Mouse (Mus musculus) ES-Bruce4 (cell line): Measurements from ENCODE around the gene Umod.

Experiments
- CTCF ChIP-seq: IDR thresholded peaks from one replicate; pipeline ENCODE4 v1.8.1; 2011; ENCODE audit warnings: low read depth, low read length
- EP300 ChIP-seq: IDR thresholded peaks from 2 replicates; pipeline ENCODE4 v1.6.1; 2011; ENCODE audit warnings: low read depth, low read length; ENCODE audit not compliant: insufficient read depth
- POLR2A ChIP-seq: IDR thresholded peaks from one replicate; pipeline ENCODE4 v1.8.1; 2011; ENCODE audit warnings: low read length; ENCODE audit not compliant: insufficient read depth

GRCm38 (mm10) chr7:119454192-119454591, 24.9 kb downstream of the Umod start:
- no peak for TF ChIP-seq CTCF
- no peak for TF ChIP-seq POLR2A
- TF ChIP-seq EP300, result no peak
